Mouse (Mus musculus) testis, postnatal 14 days (tissue): Measurements from ENCODE around the gene Slc38a2.

Experiments
- DNase-seq: peaks from one replicate; pipeline ENCODE4 v3.0.0; 2021; ENCODE audit warnings: low spot score

Slc38a2 gene

GRCm38 (mm10) chr15:96695455-96696421 is 3.8 kb downstream of the Slc38a2 start:
- no peak for DNase-seq

- DNase-seq = no peak
These were observed 4.5 kb downstream of the Slc38a2 start for GRCm38 (mm10) chr15:96694988-96695387.

GRCm38 (mm10) chr15:96693688-96694087 is 5.8 kb downstream of the Slc38a2 start:
- DNase-seq = peak; percentile 75

- DNase-seq = no peak
These were observed 7.1 kb downstream of the Slc38a2 start for GRCm38 (mm10) chr15:96692401-96692800.

GRCm38 (mm10) chr15:96691381-96691780 is 8.1 kb downstream of the Slc38a2 start:
- DNase-seq = no peak

- no peak for DNase-seq
These were observed 8.7 kb downstream of the Slc38a2 start for GRCm38 (mm10) chr15:96690829-96691228.

- DNase-seq = no peak
These were observed 9.6 kb downstream of the Slc38a2 start for GRCm38 (mm10) chr15:96689919-96690318.

GRCm38 (mm10) chr15:96688784-96689318 is 10.7 kb downstream of the Slc38a2 start:
- no peak for DNase-seq

GRCm38 (mm10) chr15:96688036-96688435 is 11.5 kb downstream of the Slc38a2 start:
- no peak for DNase-seq

GRCm38 (mm10) chr15:96687366-96687765 is 12.2 kb downstream of the Slc38a2 start:
- DNase-seq = no peak

GRCm38 (mm10) chr15:96686201-96687159 is 13.1 kb downstream of the Slc38a2 start:
- DNase-seq = no peak

- no peak for DNase-seq
These were observed 14.3 kb downstream of the Slc38a2 start for GRCm38 (mm10) chr15:96685273-96685672.

- DNase-seq = peak; percentile 60
These were observed 15.2 kb downstream of the Slc38a2 start for GRCm38 (mm10) chr15:96684132-96684830.

GRCm38 (mm10) chr15:96678871-96679773 is 20.4 kb downstream of the Slc38a2 start:
- DNase-seq = no peak

- DNase-seq = no peak
These were observed 23.0 kb downstream of the Slc38a2 start for GRCm38 (mm10) chr15:96676518-96676917.

- DNase-seq = no peak
These were observed 23.8 kb downstream of the Slc38a2 start for GRCm38 (mm10) chr15:96675744-96676143.

GRCm38 (mm10) chr15:96675055-96675454 is 24.5 kb downstream of the Slc38a2 start:
- peak; percentile 42 for DNase-seq

- no peak for DNase-seq
These were observed 25.4 kb downstream of the Slc38a2 start for GRCm38 (mm10) chr15:96674089-96674488.

- DNase-seq = no peak
These were observed 29.8 kb downstream of the Slc38a2 start for GRCm38 (mm10) chr15:96669721-96670120.

GRCm38 (mm10) chr15:96666663-96667062 is 32.9 kb downstream of the Slc38a2 start:
- no peak for DNase-seq
